Mouse (Mus musculus): ENCODE data around the gene Taf10.
"Not testable (repeated sequence)": the region's sequence is repeated elsewhere in the genome, so short reads cannot be mapped to it uniquely, and the experiment has no call there.

The Taf10 gene

DNA sequence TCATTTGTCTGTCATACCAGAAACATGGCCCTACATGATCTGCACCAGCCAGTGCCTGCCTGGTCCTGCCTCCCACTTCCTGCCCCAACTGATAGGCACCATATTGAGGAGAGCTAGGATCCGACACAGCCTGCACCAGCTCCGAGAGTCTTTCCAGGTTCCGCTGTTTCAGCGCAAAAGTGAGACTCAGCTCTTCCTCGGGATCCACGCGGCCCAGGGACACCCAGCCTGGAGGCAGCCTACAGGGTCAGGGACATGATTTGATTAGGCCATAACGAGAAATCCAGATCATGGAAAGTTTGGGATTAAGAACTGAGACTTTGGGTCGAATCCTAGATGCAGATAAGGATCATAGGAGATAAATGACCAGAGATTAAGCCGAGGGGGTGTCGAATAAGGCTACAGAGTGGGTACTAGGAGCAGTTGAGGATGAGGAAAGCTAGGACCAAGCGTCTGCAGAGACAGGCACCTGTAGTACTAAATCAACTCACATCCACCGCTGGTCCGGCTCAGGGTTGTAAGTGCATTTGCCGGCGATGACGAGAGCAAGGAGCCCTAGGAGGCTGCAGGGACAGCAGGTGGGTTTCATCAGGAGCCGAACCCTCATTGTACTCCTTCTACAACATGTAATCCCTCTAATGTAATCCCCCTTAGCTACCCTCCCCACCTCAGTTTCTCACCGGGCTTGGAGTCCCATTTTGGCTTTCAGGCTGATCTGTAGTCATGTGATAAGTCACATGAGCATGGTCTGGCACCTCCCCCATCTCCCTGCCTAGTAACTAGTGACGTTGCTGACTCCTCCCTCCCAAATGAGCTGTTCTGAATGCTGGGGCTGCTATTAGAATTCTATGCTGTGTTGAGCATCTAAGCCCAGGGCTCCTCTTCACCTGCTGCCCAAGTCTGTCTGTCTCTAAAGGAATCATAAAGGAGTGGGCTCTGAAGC is 7.6 kb upstream of the Taf10 start, which contains the start of gene Tpp1:
Gene Tpp1, minus strand, starts transcription at position 745 of the 943 bp plus-strand sequence.
- DNase-seq: peak; percentile 83

DNA sequence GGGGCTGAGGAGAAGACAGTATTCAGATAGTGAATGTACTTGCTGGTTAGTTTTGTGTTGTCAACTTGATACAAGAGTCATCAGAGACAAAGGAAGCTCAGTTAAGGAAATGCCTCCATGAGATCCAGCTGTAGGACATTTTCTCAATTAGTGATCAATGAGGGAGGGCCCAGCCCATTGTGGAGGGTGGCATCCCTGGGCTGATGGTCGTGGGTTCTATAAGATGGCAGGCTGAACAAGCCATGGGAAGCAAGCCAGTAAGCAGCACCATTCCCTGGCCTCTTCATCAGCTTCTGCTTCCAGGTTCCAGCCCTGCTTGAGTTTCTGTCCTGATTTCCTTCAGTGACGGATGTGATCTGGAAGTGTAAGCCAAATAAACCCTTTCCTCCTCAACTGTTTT is 3.6 kb upstream of the Taf10 start:
- DNase-seq: no peak

DNA sequence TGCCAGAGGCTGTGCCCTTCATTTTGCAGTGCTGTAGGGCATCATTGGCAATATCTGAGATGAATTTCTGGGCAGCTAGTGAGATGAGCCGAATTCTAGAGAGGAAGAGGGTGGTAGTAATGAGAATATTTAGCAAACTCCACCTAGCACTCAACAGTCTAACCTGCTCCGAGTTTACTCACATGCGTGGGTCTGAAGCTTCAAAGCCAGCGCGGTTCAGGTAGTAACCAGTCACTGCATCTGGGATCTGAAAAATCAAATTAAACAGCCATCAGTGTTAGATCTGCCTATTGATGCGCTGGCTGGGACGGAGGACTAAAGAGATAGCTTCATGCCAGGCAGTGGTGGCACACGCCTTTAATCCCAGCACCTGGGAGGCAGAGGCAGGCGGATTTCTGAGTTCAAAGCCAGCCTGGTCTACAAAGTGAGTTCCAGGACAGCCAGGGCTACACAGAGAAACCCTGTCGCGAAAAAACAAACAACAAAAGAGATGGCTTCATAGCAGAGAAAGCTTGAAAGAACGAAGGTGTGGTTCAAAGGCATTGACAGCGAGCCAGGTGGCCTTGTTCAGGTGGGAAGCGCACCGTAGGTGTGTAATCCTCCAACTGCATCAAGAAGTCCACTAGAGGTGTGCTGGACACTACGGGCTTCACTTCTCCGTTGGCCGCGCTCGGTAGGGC is 775 bp downstream of the Taf10 start:
- not testable (repeated sequence) for DNase-seq

DNA sequence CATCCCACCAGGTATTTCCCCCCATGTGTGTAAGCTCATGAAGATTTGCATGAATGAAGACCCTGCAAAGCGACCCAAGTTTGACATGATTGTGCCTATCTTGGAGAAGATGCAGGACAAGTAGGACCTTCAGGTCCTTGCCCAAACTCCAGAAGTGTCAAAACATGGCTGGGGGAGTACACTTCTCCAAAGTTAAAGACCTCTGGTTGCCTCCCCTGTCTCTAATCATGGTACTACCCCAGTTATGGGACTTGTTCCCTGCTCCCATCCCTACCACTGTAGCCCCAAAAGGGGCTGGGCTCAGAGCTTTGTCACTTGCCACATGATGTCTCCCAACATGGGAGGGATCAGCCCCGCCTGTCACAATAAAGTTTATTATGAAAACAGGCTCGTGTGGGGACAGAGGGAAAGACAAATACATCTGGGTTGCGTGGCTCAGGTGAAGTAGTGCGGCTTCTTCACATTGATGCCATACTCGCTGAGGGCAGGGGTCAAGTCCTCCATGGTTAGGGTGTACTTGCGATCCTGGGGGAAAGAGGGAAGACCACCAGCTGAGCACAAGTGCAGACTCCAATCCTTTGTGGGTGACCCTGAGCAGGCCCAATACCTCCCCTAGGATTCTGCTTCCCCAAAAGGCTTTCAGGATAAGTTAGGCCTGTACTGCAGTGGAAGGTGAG is 1.5 kb downstream of the Taf10 start:
- DNase-seq: not testable (repeated sequence)

DNA sequence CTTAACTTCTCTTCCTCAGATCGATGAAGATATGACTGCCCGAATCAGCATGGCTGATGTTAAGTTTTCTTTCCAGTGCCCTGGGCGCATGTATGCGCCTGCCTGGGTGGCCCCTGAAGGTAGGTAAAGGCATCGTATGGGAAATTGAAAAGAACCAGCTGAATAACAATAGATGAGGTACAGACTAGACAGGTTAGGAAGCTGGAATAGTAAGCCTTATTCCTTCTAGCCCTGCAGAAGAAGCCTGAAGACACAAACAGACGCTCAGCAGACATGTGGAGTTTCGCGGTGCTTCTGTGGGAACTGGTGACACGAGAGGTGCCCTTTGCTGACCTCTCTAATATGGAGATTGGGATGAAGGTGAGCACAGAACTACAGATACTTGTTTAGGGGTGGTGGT is 2.2 kb downstream of the Taf10 start:
- no peak for DNase-seq

DNA sequence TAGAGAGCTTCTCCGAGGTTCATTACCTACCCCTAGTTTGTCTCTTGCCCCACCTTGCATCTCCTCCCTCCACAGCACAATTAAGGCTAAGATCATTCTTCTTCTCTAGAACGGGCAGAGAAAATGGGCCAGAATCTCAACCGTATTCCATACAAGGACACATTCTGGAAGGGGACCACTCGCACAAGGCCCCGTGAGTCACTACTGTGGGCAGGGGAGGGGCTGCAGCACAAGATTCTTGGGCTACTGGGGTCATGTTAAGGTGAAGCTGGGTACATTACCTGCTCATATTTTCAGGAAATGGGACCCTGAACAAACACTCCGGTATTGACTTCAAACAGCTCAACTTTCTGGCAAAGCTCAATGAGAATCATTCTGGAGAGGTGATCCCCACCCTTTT is 3.3 kb downstream of the Taf10 start:
- DNase-seq: no peak

DNA sequence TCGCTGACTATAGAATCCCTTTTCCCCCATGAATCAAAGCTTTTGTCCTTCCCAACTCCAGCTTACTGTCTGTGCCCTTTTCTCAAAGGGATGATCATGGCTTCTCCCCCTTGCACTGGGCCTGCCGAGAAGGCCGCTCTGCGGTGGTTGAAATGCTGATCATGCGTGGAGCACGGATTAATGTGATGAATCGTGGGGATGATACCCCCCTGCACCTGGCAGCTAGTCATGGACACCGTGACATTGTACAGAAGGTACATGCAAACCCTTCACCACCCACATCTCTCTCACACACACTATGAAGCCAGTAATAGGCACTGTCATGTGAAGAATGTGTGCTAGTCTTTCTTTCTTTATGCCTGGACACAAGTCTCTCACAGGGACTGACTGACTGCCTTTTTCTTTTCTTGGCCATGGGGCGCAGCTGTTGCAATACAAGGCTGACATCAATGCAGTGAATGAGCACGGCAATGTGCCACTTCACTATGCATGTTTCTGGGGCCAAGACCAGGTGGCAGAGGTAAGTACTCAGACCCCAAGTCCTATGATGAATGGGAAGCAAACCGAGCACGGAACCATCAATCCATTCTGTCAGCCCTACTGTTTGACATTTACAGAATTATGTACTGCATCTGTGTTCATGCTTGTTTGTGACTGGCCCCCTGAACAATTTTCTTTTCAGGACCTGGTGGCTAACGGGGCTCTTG is 3.9 kb downstream of the Taf10 start:
- no peak for DNase-seq

DNA sequence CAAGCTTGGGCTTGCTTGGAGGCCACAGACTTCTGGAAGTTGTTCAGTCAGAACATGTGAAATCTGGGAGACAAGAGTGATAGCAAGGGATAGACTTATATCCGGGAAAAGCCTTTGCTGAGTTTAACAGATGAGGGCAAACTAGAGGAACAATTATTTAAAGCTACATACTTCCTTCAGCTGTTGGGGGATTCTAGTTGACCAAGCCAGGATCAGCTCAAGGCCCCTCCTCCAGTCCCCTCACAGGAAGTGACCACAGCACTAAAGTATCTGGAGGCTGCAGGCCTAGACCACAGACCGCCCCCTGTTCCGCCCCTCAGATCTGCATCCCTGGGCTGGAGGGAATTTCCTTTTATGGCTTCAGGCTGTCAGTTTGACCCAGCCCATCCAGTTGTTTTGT is 5.2 kb downstream of the Taf10 start:
- DNase-seq: no peak

DNA sequence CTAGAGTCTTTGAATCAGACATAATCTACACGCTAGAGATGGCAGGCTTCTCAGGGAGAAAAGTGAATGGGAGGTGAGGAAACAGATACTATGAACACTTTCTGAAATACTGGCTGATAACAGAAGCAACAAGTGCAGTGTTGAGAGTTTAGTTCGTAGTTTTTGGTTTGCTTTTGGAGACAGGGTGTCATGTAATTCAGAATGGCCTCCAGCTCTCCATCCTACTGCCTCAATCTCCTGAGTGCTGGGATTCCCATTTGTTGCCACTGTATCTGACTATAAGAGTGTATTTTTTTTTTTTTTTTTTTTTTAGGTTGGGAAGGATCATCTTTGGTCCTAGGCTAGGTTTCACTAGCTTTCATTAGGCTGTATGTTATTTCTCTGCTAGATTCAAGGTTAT is 5.9 kb downstream of the Taf10 start:
- DNase-seq: no peak

DNA sequence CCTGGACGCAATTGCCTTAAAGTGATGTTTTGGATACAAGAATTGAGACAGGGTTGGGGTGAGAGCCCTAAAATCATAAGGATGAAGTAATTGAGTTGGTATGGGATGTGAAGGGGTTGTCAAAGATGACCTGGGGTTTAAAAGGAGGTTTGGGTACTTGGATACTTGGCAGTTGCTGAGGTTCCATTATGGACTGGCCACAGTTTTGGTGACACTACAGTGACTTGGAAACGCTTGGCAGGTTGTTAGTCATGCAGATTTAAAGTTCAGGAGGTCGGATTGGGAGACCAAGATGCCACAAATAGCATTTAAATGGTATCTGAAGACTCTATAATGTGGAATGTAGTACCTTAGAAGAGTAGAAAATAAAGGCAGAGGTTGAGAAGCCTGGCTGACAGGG is 6.5 kb downstream of the Taf10 start:
- DNase-seq: no peak

DNA sequence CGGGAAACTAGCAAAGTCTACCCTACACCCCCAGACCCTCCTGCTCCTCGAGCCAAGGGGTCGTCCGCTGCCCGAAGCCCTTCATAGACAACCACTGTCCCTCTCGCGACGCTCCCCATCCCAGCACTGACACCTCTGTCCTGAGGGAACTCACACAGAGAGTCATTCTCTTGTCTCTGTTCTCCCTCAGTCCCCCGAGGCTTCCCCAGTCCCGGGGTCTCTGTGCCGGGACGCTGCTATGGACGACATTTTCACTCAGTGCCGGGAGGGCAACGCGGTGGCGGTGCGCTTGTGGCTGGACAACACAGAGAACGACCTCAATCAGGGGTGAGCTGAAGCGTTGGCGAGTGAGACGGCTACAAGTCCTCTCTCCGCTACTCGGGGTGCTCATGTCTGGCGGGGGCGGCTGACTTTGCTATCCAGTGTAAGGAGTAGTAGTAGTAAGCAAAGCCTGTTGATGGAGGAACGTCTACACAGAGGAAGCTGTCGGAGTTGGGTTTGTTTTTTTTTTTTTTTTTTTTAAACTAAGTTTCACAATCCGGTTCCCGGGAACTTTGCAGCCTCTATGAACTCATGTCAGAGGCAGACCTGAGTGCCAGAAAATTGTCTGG is 7.1 kb downstream of the Taf10 start, which contains the start of gene Rrp8:
Gene Rrp8, minus strand, starts transcription at position 475 of the 611 bp plus-strand sequence.
- DNase-seq: no peak

DNA sequence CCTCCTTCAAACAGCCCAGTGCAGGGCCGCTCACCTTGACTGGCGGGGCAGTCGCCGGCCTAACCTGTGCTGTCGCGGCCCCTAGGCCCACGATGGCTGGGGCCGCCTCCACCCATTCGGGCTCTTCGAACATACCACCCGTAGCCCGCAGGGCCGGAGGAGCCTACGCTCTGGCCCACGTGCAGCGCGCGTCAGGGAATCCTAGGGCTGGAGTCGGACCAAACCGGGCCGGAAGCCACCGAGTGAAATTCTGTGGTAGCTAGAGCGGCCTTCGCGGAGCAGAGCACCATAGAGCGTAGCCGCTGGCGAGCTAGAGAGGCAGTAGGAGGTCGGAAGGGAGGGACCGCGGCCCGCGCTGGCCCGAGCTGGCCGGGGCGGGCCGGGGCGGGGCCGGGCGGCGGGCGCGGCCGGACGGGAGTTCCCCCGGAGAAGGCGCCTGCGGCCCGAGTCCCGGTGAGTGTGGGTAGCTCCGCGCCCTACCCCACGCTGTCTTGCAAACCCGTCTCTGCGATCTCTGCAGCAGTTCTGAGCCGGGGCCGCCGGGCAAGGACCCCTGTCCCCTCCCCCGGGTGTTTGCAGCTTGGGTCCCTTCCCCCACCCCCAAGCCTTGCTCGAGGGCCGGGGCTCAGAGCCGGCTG is 7.8 kb downstream of the Taf10 start, which contains the start of gene Ilk:
Gene Ilk, plus strand, starts transcription at position 329 of the 638 bp plus-strand sequence.
- DNase-seq: peak; percentile 90

DNA sequence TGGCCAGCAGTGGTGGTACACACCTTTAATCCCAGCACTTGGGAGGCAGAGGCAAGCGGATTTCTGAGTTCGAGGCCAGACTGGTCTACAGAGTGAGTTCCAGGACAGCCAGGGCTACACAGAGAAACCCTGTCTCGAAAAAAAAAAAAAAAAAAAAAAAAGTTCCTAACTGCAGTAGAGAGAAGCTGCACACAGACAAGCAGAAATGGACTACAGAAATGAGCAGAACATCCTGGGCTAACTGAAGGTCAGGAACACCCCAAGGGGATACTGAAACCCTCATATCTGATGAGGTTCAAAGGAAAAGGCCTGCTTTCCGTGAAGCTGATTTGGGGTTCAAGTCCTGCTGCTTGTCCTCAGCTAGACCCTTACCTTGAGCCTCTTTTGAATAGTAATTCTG is 8.7 kb downstream of the Taf10 start:
- not testable (repeated sequence) for DNase-seq

DNA sequence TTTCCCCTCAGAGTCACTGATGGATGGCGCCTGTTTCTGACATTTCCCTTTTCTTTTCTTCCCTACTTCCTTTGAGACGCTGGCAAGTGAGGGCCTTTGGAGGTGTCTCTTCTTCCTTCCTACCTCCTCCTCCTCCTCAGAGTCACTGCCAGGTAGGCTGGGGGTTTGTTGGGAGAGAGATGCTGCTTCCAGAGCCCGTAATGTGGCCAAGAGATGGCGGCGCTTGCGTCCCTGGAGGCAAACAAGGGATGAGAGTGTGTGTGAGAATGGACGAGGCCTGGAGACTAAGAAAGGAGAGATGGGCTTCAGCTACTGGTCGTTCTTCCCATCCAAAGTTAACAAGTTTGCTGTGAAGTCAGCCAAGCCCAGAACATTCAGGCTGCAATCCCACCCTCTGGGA is 9.3 kb downstream of the Taf10 start:
- DNase-seq: no peak

DNA sequence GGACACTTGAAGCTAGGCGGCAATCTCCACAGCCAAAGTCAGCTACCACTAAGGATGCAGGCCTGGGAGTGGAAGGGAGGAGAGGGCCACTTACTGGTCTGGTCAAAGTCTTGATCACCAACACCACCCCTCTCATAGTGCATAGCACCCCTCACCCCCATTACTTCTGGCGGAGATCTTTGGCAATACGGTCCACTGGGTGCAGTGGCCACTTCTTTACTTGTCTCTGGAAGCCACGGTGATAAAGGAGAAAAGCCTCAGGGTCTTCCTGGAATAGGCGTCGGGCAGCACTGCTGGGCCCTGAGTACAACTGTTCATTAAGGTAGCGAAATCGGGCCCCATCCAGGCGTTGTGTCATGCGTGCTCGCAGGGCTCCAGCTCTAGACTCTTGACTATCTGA is 10.3 kb downstream of the Taf10 start:
- no peak for DNase-seq

DNA sequence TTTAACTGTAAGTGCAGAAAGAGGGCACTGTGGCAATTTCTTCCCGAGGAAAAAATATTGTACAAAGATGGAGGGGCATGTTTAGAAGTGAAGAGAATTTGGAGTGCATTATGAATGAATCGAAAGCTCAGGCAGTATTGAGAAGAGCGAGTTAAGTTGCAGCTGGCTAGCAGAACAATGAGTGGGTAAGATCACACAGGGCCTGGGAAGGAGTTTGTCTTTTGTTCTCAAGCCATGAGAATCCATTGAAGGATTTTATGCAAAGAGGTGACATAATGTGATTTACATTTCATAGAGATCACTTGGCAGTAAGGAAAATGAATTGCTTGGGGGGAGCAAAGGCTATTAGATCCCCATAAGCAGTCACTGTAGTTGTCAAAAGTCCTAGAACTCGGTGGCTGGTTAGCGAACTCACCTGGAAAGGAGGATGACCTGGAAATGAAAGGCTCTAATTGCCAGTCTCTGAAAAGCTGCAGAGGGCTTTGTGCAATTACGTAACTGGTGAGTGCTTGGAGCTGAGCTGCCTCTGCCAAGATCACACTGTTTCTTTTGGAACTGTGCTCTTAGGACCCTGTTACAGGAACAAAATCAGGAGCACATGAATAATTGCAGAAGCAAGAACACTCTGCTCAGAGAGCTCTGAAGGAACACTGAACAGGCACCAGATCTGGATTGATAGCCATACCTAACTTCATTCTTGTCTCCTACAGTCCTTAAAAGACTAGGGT is 15.3 kb downstream of the Taf10 start:
- no peak for DNase-seq

DNA sequence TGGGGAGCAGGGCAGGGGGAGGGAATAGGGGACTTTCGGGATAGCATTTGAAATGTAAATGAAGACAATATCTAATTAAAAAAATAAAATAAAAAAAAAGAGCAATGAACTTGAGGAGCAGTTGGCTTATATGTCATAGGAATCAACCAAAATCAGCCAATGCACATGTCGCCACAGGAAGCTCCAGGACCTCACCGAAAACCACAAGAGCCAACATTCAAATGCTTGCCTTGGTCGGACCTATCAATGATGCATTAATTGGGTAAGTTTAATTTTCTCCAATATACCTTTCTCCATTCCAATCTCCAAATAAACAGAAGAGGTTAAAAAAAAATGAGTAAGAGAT is 17.2 kb downstream of the Taf10 start:
- DNase-seq: no peak

DNA sequence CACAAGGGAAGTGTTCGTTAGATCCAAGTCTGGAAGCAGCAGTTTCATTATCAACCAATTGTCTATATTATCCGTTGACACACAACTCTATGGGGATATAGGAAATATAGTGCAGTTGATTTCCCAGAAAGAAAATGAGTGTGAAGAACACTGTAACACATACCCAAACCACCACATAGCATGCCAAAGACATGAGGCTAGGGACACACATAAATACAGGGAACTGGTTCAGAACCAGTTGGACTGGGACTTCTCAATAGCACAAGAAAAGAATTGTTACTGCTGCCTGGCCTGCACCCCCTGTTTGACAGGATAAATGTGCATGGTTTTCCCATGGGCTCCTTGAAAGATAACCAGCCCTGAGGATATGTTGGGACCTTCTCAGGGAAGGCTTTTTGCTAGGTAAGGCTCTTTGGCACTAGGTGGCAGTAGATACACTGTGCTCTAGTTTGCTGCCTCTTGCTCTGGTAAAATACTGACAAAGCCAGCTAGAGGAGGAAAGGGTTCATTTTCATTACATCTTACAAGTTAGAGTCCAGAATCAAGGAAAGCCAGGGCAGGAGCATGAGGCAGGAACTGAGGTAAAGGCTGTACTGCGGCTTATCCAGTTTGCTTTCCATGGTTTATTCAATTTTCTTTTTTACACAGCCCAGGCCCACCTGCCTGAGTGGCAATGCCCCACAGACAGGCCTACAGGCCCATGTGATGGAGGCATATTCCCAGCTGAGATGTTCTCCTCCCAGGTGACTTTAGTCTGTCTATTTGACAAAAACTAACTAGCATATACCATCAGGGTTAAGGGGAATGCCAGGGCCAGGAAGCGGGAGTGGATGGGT is 17.8 kb downstream of the Taf10 start:
- no peak for DNase-seq

DNA sequence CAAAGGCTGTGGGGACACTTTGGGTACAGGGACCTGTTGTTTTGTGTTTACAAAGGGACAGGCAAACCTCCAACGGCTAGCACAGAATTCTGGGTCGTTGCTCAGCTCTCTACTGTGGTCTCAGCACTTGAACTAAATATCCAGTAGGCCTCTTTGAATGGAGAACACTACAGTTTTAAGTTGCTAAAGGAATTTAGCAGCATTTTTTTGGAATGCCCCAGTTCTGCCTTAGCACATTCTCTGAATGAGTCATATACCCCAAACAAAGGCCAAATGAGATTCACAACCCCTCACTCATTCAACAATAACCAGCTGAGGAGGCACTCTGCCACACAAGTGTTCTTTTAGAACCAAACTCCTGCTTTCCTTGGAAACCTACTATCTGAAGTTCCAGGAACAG is 22.2 kb downstream of the Taf10 start:
- no peak for DNase-seq

DNA sequence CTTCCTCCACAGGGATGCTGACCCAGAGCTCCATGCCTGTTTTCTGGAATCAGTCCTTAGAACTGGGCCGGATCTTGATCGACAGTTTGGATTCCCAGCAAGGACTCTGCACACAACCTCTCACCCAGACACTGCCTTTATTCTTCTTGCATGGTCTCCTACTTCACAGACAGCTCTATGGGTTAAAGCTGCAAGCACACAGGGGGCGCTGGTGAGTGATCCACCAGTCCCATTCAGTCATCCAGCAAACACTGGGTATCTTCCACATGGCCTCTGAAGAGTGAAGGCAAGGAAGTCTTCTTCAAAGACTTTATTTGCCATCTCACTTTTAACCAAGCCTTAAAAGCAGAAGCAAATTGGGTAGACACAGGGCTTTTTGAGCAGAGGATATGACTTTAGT is 28.8 kb downstream of the Taf10 start:
- DNase-seq: no peak
